Mouse (Mus musculus) heart, adult 9 months (tissue): ENCODE results near the gene Col9a2.

Source experiments
- DNase-seq, 2 experiments: peaks; one replicate each; pipeline ENCODE4 v3.0.0; 2022; ENCODE audit warnings: low spot score in 2 of 2

Col9a2 gene

DNA sequence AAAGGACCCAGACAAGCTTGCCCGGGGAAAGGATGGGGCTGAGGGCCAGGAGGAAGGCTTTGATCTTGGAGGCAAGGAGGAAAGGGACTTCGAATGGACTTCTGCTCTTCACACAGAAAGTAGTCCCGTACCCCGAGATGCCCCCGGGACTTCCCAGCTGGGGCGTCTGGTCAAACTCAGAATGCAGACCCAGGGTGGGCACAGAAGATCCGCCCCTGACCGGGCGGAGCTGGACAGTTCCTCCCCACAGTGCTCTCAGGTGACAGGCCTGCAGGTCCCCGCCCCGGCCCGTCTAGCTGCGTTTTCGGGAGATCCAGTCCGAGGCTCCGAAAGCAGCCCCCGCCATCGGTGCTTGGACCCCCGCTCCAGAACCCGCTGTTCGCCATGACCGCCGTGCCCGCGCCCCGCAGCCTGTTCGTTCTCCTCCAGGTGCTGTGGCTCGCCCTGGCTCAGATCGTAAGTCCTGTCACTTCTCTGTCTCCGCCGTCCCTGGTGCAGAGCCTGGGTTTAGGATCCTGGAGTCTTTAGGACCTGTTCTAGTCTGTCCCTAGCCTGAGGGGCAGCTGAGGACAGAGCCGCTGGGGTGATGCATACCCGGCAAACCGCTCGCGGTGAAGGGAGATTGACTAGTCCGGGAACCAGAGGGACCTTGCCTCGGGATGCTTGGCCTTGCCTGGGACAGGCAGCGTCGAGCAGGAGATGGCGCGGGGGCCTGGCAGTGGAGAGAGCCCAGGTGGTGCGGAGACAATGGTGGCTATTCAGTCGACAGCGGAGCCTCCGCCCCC lies at the start of gene Col9a2:
TSS of gene Col9a2 (plus strand) at position 55 of the 785 bp plus-strand sequence.
- DNase-seq: no peak

GRCm38 (mm10) chr4:120992284-120992683 lies 46.9 kb upstream of the Col9a2 start:
- DNase-seq: no peak

- peak in 1 of 2 experiments; percentile 44 for DNase-seq
Observed at GRCm38 (mm10) chr4:120993025-120993424, 46.2 kb upstream of the Col9a2 start.

DNA sequence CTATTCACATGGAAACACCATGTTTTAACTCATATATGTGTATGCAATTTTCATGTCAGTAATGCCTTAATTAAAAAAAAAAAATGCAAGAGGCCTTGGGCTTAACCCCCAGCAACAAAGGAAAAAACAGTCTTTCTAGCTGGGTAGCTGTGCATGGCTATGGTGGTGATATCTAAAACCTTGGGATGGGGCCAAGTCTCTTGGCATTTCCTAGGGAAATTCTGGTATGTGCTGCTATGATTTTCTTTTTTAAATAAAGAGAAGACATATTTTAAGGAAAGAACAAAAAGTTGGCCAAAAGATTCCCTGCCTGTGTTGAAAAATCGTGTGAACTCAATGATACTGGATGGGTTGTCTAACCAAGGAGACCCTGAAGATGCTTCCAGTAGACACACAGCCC lies 43.3 kb upstream of the Col9a2 start:
- DNase-seq: no peak

DNA sequence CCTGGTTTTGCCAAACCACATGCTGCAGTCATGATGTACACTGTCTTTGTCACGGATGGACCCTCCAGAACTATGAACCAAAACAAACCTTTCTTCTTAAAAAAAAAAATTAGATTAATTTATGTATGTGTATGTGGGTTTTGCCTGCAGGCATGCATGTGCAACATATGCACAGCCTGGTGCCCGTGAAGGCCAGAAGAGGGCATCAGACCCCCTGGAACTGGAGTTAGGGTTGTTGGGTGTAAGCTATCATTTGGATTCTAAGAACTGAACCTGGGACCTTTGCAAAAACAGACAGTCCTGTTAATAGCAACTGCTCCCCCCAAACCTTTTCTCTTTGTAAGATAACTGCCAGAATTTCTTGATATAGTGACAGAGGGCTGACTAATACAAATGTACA lies 38.1 kb upstream of the Col9a2 start:
- no peak for DNase-seq

DNA sequence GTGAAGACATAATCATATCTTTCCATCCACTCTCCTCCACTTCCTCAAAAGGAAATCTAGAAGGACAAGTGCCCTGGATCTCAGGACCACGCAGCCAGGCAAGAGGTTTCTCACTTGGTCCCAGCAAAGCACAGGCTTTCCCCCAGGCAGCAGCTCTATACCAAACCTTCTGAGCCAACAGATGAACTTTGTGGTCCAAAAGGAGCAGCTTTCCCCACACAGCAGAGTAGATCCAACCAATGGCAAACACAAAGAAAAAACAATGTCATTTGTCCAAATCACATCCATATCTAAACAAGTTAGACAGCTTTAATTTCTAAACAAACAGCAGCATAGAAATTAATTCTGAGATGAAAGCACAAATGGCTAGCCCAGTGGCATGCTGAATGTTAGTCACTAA lies 37.5 kb upstream of the Col9a2 start:
- no peak for DNase-seq

DNA sequence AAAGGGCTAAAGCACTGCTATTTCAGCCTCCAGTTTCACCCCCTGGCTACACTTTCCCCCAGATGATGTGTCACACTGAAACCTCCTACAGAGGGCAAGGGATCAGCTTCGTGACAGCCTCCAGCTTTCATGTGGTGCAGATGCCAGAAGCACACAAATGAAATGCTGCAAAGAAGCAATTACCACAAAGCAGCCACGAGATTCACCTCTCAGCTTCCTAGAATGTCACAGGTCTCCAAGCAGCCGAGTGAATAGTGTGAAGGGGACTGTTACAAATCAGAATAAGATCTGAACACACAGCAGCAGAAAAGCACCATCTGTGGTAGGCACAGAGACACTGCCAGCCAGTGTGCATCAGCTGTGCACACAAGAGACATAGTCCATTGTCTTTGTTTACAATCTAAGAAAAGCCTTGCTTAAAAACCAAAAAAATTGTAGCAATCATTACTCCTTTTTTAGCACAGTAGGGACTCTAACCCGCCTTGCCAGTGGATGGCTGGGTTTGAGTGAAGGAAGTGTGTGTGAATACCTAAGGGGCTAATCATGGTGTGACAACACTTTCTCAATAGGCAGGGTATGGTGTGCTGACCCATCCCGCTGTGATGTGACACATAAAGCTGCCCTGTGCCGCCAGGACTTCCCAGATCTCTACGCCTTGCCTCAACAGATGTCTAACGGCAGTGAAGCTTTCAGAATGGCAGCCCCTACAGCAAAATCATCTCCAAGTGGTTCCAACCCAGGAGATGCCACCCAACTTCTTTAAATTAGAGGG lies 36.6 kb upstream of the Col9a2 start:
- DNase-seq: no peak

DNA sequence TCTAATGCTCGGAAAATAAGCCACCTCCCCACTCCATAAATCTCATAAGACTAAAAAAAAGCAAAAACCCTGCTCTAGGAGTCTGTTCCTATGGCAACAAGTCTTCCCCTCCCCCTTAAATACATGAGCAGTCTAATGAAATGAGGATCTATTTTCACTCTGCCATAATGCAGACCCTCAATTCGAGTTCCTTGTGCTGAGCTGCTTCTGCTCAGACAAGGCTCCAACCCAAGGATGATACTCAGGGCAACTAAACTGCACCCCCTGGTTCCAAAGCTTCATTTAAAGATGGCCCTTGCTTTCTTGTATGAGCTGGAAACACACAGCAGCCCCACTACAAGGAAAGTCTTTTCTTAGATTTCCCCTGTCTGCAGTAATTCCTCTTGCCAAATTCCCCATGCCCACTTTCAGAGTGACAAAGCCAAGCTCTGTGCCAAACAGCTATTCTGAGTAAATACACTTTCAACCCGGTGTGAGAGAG lies 35.5 kb upstream of the Col9a2 start:
- DNase-seq: no peak

GRCm38 (mm10) chr4:121004679-121005078 lies 34.5 kb upstream of the Col9a2 start:
- DNase-seq: no peak

- no peak for DNase-seq
Observed at GRCm38 (mm10) chr4:121007006-121007405, 32.2 kb upstream of the Col9a2 start.

DNA sequence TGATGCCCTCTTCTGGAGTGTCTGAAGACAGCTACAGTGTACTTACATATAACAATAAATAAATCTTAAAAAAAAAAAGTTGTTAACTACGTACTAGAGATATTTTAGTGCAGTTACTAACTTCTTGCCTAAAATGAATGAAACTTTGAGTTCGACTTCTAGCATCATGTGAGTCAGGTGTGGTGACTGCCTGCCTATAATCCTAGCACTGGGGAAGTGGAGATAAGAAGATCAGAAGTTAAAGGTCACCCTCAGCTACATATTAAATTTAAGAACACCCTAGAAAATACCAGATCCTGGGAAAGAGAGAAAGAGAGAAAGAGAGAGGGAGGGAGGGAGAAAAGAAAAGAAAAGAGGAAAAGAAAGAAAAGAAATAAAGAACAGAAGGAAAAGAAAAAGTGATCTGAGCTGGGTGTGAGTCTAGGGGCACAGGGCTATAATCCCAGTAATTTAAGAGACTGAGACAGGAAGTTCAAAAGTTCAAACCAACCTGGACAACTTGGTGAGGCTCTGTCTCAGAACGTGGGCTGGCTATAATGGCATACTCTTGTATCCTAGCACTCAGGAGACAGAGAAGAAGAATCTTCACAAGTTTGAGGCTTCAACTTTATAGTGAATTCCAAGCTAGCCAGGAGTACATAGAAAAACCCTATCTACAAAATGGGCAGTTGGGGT lies 31.0 kb upstream of the Col9a2 start:
- DNase-seq: no peak

- no peak for DNase-seq
Observed at GRCm38 (mm10) chr4:121009151-121009550, 30.0 kb upstream of the Col9a2 start.

- no peak for DNase-seq
Observed at GRCm38 (mm10) chr4:121010770-121011549, 28.2 kb upstream of the Col9a2 start.

DNA sequence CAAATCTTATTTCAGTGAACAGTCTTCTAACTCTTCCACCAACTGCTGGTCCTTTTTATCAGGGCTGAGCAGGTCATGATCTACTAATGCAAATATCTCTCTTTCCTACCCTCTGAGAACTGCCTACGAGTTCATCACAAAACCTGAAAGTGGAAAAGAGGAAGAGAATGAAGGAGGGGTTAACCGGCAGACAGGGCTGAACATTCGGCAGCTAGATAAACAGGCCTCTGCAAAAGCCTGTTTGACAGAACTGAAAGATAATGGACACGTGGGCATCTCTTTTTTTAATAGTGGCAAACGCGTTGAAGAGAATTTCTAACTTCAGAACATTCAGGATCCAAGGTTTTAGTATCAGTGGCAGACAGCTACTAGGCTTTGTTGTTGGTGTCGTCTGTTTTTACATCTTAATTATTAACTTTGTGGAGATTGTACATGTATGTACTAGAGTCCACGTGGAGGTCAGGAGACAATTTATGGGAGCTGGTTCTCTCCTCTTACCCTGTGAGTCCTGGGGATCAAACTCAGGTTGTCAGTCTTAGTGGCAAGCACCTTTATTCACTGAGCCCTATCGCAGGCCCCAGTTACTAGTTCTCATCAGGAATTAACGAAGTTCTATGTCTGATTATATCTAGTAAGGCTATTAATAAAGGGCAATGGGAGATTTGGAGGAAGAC lies 24.5 kb upstream of the Col9a2 start:
- no peak for DNase-seq

- no peak for DNase-seq
Observed at GRCm38 (mm10) chr4:121015268-121015659, 23.9 kb upstream of the Col9a2 start.

- peak; percentile 9 to 37 for DNase-seq
Observed at GRCm38 (mm10) chr4:121016021-121016898, 22.9 kb upstream of the Col9a2 start.

DNA sequence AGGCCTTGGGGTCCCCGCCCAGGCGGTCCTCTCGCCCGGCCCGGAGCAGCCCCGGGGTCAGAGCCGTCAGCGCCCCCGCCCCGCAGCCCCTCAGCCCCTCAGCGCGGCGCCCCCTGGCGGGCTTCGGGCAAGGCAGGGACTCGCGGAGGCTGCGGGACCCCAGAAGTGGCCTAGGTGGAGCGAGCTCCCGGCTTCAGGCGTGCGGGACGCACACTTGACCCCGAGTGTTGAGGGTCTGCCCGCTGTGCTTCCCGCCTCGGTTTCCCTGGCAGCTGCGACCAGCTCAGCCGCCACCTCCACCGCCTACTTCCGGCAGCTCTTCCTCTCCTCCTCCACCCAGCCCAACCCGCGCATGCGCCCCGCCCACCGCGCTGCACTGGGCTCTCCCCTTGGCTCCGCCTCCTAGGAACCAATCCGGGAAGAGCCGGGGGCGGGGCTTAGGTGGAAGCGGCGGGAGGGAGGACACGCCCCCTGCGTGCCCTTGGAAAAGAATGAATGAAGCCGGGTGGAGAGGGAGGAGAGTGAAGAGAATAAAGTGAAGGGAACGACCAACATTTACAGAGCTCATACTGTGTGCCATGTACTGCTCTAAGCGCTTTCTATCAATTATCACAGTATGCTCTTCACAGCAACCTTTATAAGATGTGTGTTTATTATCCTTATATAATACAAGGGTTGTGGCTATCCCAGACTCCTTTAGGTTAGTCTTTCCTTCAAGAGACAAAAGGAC lies 22.1 kb upstream of the Col9a2 start, which contains the start of gene Smap2:
TSS of gene Smap2 (minus strand) at position 320 of the 730 bp plus-strand sequence.
- peak; percentile 98 for DNase-seq

DNA sequence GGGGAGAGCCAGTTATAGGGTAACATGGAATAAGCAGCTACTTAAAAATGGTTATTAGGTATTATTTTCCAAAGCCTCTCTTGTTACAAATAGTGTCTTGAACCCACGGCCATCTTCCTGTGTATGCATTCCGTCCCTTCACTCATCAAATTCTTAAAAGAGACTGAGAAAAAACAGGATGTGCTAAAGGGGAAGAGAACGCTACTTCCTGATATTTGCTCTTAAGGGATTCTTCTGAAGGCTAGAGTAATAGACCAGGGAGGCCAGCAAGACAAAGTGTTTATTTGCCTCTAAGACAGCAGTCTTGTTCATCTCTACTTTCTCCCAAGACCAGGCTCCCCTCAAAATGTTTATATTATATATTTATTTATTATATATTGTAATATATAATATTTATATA lies 20.9 kb upstream of the Col9a2 start:
- no peak for DNase-seq
